In genomic region chr2:174463370-174463769, GRCm38 (mm10) we compare ENCODE assay signal across 1 mouse cellular context.
A peak's percentile ranks its signal among the peaks of the same experiment; 100 is the strongest.
TF ChIP-seq lines count a peak whose summit lies in the region.

No protein-coding gene starts in this region.

TF ChIP-seq in CH12.LX, 34 proteins besides CTCF, POLR2A, EP300 and RAD21 (continued from another document):
- TF ChIP-seq NRF1 (IDR thresholded peaks at IDR 0.05; ENCODE audit: low read depth, low read length) (peak; percentile 40; the same call in 1 of the 2 replicates), ELF1 (IDR thresholded peaks at IDR 0.05; ENCODE audit: low read depth, low read length) (no peak), ZNF384 (IDR thresholded peaks at IDR 0.05; ENCODE audit: low read depth, low read length) (no peak), CHD2 (IDR thresholded peaks at IDR 0.05; ENCODE audit: low read length) (no peak)
